Mouse (Mus musculus) forebrain, embryonic 10.5 days (tissue): ENCODE data around the gene Rex1bd. TPM values are rescaled to one million over a fixed set of nuclear protein-coding genes. Genes with fewer than 3 reads are reported as not detected.

Experiments
- DNase-seq: peaks from one replicate; pipeline ENCODE4 v3.0.0-alpha.2; 2017; ENCODE audit warnings: low spot score; ENCODE audit errors: extremely low spot score
- H3K27ac ChIP-seq: fragments of 300-500 bp; sonication (generic); 2 replicates; pipeline ENCODE4 v1.5.1; 2016; ENCODE audit warnings: mild to moderate bottlenecking
- H3K27me3 ChIP-seq: fragments of 300-500 bp; sonication (generic); 2 replicates; pipeline ENCODE4 v1.6.1; 2016; ENCODE audit warnings: mild to moderate bottlenecking; ENCODE audit not compliant: poor library complexity, severe bottlenecking
- H3K36me3 ChIP-seq: fragments of 300-500 bp; sonication (generic); replicated peaks from 2 replicates; pipeline ENCODE4 v1.6.1; 2016; ENCODE audit warnings: mild to moderate bottlenecking, moderate library complexity
- H3K4me1 ChIP-seq: fragments of 300-500 bp; sonication (generic); 2 replicates; pipeline ENCODE4 v1.6.1; 2016
- H3K4me3 ChIP-seq: fragments of 300-500 bp; sonication (generic); 2 replicates; pipeline ENCODE4 v1.5.1; 2016; ENCODE audit warnings: mild to moderate bottlenecking, moderate library complexity
- H3K9me3 ChIP-seq: fragments of 300-500 bp; sonication (generic); 2 replicates; pipeline ENCODE4 v1.6.1; 2016; ENCODE audit warnings: mild to moderate bottlenecking, moderate library complexity
- WGBS: fragments of 180-500 bp; shearing (Covaris S2); methylation state at CpG from one replicate; pipeline ENCODE4 v1.1.7; 2016; 5-methylcytosine and 5-hydroxymethylcytosine counted together
- polyA plus RNA-seq: library from polyadenylated mRNA; unstranded; fragments of >200 nt; fragmentation: Nextera tagmentation; extraction: Ambion mirVana; gene quantifications from 2 replicates; pipeline ENCODE4 v1.2.1, GENCODE M21; 2016

The Rex1bd gene
- polyA plus RNA-seq, 1 experiment from 2014 or later, result 136 TPM

- peak within 1 kb of the TSS; percentile 92 for H3K27ac ChIP-seq
- DNase-seq, result peak; percentile 99
- under 1% methylated on average over 57 of the region's 58 CpGs for WGBS
- H3K4me1 ChIP-seq, result peaks cover 41% of the 10 kb centered on the region
- no peaks in the 10 kb centered on the region for H3K27me3 ChIP-seq
- peaks cover 34% of the 10 kb centered on the region for H3K36me3 ChIP-seq
- H3K9me3 ChIP-seq, result no peaks in the 10 kb centered on the region
- peak within 1 kb of the TSS; percentile 88 for H3K4me3 ChIP-seq
These were observed 32.7 kb upstream of the Rex1bd start, which contains the start of gene Ell for GRCm38 (mm10) chr8:70539077-70539813. Gene Ell, plus strand, starts transcription at chr8:70539457.

- Histone ChIP-seq H3K27me3 (no peaks in the 10 kb centered on the region), H3K4me1 (peaks cover 35% of the 10 kb centered on the region), H3K4me3 (peak overlapping the region; percentile 88), H3K27ac (peak overlapping the region; percentile 92), H3K9me3 (no peaks in the 10 kb centered on the region), H3K36me3 (peaks cover 40% of the 10 kb centered on the region)
- peak; percentile 100 for DNase-seq
- under 1% methylated on average over 32 of the region's 32 CpGs for WGBS
These were observed 32.1 kb upstream of the Rex1bd start for GRCm38 (mm10) chr8:70538633-70539076.

GRCm38 (mm10) chr8:70538024-70538579 lies 31.6 kb upstream of the Rex1bd start:
- 16% methylated on average over 24 of the region's 24 CpGs for WGBS
- H3K27me3 ChIP-seq, result no peaks in the 10 kb centered on the region
- peaks cover 33% of the 10 kb centered on the region for H3K4me1 ChIP-seq
- peaks cover 46% of the 10 kb centered on the region for H3K36me3 ChIP-seq
- peak overlapping the region; percentile 92 for H3K27ac ChIP-seq
- peak; percentile 57 for DNase-seq
- peak overlapping the region; percentile 88 for H3K4me3 ChIP-seq
- no peaks in the 10 kb centered on the region for H3K9me3 ChIP-seq

GRCm38 (mm10) chr8:70535701-70536100 lies 29.1 kb upstream of the Rex1bd start:
- no peak overlapping the region; the same call in 1 of the 2 replicates for H3K4me3 ChIP-seq
- H3K36me3 ChIP-seq, result peaks cover 70% of the 10 kb centered on the region
- no peak overlapping the region for H3K27ac ChIP-seq
- DNase-seq, result no peak
- H3K27me3 ChIP-seq, result no peaks in the 10 kb centered on the region
- peaks cover 21% of the 10 kb centered on the region for H3K4me1 ChIP-seq
- WGBS, result 93% methylated on average over 2 of the region's 2 CpGs
- no peaks in the 10 kb centered on the region for H3K9me3 ChIP-seq

- Histone ChIP-seq H3K4me3 (no peak overlapping the region; the same call in 1 of the 2 replicates), H3K36me3 (peaks cover 75% of the 10 kb centered on the region), H3K4me1 (peaks cover 16% of the 10 kb centered on the region), H3K27ac (no peak overlapping the region), H3K9me3 (no peaks in the 10 kb centered on the region), H3K27me3 (no peaks in the 10 kb centered on the region)
- 96% methylated on average over 3 of the region's 3 CpGs for WGBS
- DNase-seq, result no peak
These were observed 28.7 kb upstream of the Rex1bd start for GRCm38 (mm10) chr8:70535221-70535620.

GRCm38 (mm10) chr8:70534281-70534680 lies 27.7 kb upstream of the Rex1bd start:
- 95% methylated on average over 12 of the region's 12 CpGs for WGBS
- 0 out of 2 replicates have a peak overlapping the region, but pooled peaks have one; percentile 30 for H3K27ac ChIP-seq
- peaks cover 84% of the 10 kb centered on the region for H3K36me3 ChIP-seq
- peaks cover 15% of the 10 kb centered on the region for H3K4me1 ChIP-seq
- H3K27me3 ChIP-seq, result no peaks in the 10 kb centered on the region
- no peaks in the 10 kb centered on the region for H3K9me3 ChIP-seq
- no peak overlapping the region for H3K4me3 ChIP-seq
- DNase-seq, result no peak

- Histone ChIP-seq H3K4me3 (no peak overlapping the region), H3K27me3 (no peaks in the 10 kb centered on the region), H3K36me3 (peaks cover 61% of the 10 kb centered on the region), H3K9me3 (no peaks in the 10 kb centered on the region), H3K27ac (no peak overlapping the region), H3K4me1 (peaks cover 28% of the 10 kb centered on the region)
- no peak for DNase-seq
- 94% methylated on average over 2 of the region's 2 CpGs for WGBS
These were observed 23.8 kb upstream of the Rex1bd start for GRCm38 (mm10) chr8:70530314-70530713.

GRCm38 (mm10) chr8:70529741-70530161 lies 23.2 kb upstream of the Rex1bd start:
- WGBS, result 96% methylated on average over 3 of the region's 3 CpGs

GRCm38 (mm10) chr8:70529299-70529698 lies 22.7 kb upstream of the Rex1bd start:
- H3K27me3 ChIP-seq, result no peaks in the 10 kb centered on the region
- peaks cover 28% of the 10 kb centered on the region for H3K4me1 ChIP-seq
- no peak for DNase-seq
- H3K27ac ChIP-seq, result no peak overlapping the region
- H3K4me3 ChIP-seq, result peak overlapping the region; percentile 11; the same call in 1 of the 2 replicates
- 85% methylated on average over 5 of the region's 5 CpGs for WGBS
- H3K9me3 ChIP-seq, result no peaks in the 10 kb centered on the region
- peaks cover 51% of the 10 kb centered on the region for H3K36me3 ChIP-seq

More at GRCm38 (mm10) chr8:70529741-70530161, 23.2 kb upstream of the Rex1bd start:
- no peaks in the 10 kb centered on the region for H3K27me3 ChIP-seq
- peaks cover 28% of the 10 kb centered on the region for H3K4me1 ChIP-seq
- peak overlapping the region; percentile 11; the same call in 1 of the 2 replicates for H3K4me3 ChIP-seq
- no peak for DNase-seq
- peaks cover 56% of the 10 kb centered on the region for H3K36me3 ChIP-seq
- H3K9me3 ChIP-seq, result no peaks in the 10 kb centered on the region
- no peak overlapping the region for H3K27ac ChIP-seq

GRCm38 (mm10) chr8:70528182-70528797 lies 21.7 kb upstream of the Rex1bd start:
- H3K27ac ChIP-seq, result peak overlapping the region; percentile 99
- peak overlapping the region; percentile 86 for H3K4me3 ChIP-seq
- no peak for DNase-seq
- 38% methylated on average over 13 of the region's 13 CpGs for WGBS
- H3K36me3 ChIP-seq, result peaks cover 41% of the 10 kb centered on the region
- H3K27me3 ChIP-seq, result no peaks in the 10 kb centered on the region
- no peaks in the 10 kb centered on the region for H3K9me3 ChIP-seq
- peaks cover 33% of the 10 kb centered on the region for H3K4me1 ChIP-seq

GRCm38 (mm10) chr8:70527512-70528181 lies 21.1 kb upstream of the Rex1bd start, which contains the start of the genes Fkbp8 and Kxd1:
Gene Fkbp8, plus strand, starts transcription at chr8:70527724.
Gene Kxd1, minus strand, starts transcription at chr8:70527956.
- Histone ChIP-seq H3K4me3 (peak within 1 kb of the TSS; percentile 86), H3K36me3 (peaks cover 35% of the 10 kb centered on the region), H3K27me3 (no peaks in the 10 kb centered on the region), H3K27ac (peak within 1 kb of the TSS; percentile 99), H3K4me1 (peaks cover 38% of the 10 kb centered on the region), H3K9me3 (no peaks in the 10 kb centered on the region)
- peak; percentile 98 for DNase-seq
- 1% methylated on average over 57 of the region's 61 CpGs for WGBS

GRCm38 (mm10) chr8:70527111-70527511 lies 20.6 kb upstream of the Rex1bd start:
- Histone ChIP-seq H3K27ac (peak overlapping the region; percentile 99), H3K9me3 (no peaks in the 10 kb centered on the region)

More at GRCm38 (mm10) chr8:70527111-70527511, 20.6 kb upstream of the Rex1bd start:
- Histone ChIP-seq H3K36me3 (peaks cover 29% of the 10 kb centered on the region), H3K4me1 (peaks cover 44% of the 10 kb centered on the region), H3K4me3 (peak overlapping the region; percentile 86), H3K27me3 (no peaks in the 10 kb centered on the region)
- no peak for DNase-seq
- 4% methylated on average over 8 of the region's 8 CpGs for WGBS
